Mouse (Mus musculus) frontal cortex, postnatal 25 days (tissue): Measurements from ENCODE around the gene Map10.

Experiments used
- DNase-seq, 2 experiments: peaks; one replicate each; pipeline ENCODE4 v3.0.0; 2022; ENCODE audit warnings: low spot score in 2 of 2

Gene Map10

GRCm38 (mm10) chr8:125716211-125716610 is 46.6 kb downstream of the Map10 start:
- DNase-seq = no peak

DNA sequence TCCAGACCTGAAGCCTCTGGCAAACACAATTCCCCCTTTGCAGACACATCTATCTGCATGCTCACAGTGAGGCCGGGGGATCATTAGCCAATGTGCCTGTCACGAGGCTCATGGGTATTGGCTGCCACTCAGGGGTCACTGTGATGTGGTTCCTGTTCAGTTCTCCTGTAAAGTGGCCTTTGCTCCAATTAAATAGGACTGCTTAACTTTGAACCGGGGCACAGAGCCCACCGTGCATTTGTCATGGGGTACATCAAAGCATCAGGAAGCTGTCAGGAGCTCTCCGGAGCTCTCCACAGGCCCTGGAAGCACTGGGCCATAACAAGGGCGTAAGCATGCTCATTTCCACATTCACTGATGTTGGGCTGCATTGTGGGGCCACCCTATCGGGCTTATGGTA is 47.0 kb downstream of the Map10 start:
- no peak for DNase-seq

DNA sequence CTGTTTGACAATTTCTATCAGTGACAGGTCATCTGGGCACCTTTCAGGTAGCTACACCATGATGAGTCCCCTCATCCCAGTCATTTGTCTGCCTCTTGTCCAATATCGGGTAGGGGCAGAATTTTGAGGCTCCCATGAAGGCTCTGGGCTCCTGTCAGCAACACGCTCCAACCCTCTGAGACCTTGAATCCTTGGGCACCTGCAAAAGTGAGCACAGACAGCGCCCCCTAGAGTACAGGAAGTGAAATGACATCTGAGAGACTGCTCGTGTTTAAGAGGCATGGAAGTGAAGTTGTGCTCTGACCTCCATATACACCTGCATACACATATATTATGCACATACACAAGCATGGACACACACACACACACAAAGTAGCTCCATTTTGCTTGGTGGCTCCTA is 49.3 kb downstream of the Map10 start:
- DNase-seq = no peak

- no peak for DNase-seq
These were observed 53.1 kb downstream of the Map10 start for GRCm38 (mm10) chr8:125722675-125723074.
